Mouse (Mus musculus): ENCODE results near the gene Ifi203. TPM values are rescaled to one million over a fixed set of nuclear protein-coding genes. Genes with fewer than 3 reads are reported as not detected.
"Not testable (repeated sequence)": the region's sequence is repeated elsewhere in the genome, so short reads cannot be mapped to it uniquely, and the experiment has no call there.

Ifi203 gene
- total RNA-seq (2015; ENCODE audit: low replicate concordance) (23.4 and 29.9 TPM in 2 replicates), total RNA-seq (2017; ENCODE audit: low replicate concordance) (6.6 and 13.8 TPM in 2 replicates)

DNA sequence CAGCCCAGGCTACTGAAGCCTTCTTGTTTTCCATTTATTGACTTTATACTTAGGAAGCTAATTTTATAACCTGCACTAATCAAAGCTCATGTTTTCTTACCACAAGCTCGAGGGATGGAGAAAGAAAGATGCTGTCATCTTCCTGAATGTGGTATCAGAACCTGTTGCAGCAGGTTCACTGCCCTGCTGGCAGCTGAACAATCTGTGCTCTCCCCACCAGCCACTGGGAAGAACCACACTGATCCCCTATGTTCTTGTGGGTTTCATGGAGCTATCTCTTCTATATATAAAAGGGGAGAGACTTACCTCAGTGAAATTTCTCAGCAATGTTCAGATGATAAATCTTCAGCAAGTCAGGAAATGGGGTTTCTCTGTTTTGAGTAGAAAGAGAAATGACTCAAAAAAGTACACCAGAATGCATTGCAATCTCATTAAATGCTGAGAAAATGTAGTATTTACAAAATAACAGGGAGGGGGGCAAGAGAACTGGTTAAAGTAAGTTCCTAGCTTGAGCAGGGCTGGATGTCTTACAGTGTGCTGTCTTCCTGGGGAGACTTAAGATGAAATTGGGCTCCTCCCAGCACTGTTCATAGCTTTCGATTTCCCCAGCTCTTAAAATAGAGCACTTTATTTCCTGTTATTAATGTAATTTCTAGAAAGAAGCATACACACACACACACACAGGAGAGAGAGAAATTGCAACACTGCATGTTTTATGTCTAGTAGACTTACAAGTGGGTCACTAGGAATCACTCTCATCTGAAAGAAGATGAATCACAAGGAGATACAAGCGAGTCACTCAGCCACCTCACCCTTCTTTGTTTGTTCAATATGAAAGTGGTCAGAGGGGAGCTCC, at the start of gene Ifi203, which contains the start of gene Mndal:
Ifi203 (minus strand) TSS at position 749 of the 856 bp plus-strand sequence.
Mndal (minus strand) TSS at position 568 of the 856 bp plus-strand sequence.
- ATAC-seq (replicated peaks; ENCODE audit: low FRiP score, poor library complexity, severe bottlenecking): not testable (repeated sequence)

DNA sequence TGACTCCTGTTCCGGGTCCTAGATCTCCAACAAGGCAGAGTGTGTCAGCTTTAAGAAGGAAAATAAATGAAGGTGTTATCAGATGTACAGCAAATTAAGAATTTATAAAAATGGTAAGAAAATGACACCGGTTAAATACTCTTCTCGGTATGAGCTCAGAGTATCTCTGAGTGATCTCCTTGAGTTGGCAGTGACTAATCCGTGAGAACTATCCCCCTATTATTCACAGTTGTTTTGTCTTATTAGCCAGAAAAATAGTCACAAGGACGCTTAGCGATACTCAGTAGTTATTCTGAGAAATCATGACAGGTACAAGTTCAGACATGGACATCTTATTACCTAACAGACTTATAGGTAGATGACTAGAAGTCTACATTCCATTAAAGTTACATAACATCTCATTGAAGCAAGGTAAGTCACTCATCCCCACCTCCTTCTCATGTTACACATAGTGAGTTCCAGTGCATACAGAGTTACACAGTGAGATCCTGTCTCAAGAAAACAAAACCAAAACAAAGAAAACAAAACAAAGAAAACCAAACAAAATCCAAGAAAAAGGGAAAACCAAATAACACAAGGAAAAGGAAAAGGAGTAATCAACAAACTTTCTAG, 40.3 kb upstream of the Ifi203 start, which contains the start of gene Ifi202b:
Ifi202b (minus strand) TSS at position 51 of the 612 bp plus-strand sequence.
- not testable (repeated sequence) for ATAC-seq (replicated peaks; ENCODE audit: low FRiP score, poor library complexity, severe bottlenecking)

DNA sequence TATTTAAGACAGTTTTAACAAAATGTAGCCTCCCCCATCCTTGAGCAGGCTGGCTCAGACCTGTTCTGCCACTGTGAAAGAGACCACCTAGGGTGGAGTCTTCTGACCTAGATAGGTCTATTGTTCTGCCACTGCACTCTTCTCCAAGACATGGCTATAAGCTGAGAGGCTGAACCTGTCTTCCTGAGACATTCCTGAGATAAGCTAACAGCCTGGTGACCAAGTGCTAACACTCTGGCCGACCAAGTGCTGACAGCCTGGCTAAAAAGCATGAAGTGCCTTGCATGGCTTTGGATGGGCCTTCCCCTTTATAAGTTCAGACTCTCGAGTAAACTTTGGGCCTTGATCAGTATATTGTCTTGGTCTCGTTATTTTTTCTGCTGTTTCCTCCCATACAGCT, 38.6 kb upstream of the Ifi203 start:
- ATAC-seq (replicated peaks; ENCODE audit: low FRiP score, poor library complexity, severe bottlenecking): not testable (repeated sequence)

DNA sequence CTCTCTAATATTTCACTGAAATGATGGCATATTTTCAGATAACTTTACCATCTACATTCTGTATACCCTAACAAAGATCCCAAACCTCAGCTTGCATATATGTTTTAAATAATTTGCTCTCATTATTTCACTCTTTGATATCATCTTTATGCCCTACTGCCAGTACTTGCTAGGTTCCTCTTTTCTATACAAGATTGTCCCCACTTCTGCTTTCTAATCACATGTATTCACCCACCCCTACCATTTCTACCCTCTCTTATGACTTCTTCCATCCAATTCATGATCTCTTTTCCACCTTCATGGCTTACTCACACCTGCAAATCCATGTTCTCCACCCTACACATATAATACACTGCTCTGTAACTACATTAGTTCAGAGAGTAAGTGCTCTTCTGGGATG, 35.1 kb upstream of the Ifi203 start:
- ATAC-seq (replicated peaks; ENCODE audit: low FRiP score, poor library complexity, severe bottlenecking): no peak

DNA sequence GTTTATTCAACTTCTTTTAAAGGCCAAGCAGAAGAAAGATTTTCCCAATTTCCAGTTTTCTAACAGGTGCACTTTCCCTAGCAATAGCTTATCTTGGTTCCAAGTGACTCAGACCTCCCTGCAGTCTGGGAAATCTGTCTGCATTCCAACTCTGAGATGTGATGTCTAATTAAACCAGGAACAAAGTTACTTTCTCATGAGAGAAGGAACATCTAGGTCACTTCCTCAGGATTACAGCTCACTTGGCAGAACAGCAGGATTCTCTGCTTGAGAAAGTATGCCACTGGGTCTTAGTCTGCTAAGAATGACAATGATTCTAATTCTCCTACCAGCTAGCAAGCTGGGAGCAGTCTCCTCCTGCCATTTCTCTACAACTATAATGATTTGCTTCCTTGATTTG, 30.6 kb upstream of the Ifi203 start:
- no peak for ATAC-seq (replicated peaks; ENCODE audit: low FRiP score, poor library complexity, severe bottlenecking)

DNA sequence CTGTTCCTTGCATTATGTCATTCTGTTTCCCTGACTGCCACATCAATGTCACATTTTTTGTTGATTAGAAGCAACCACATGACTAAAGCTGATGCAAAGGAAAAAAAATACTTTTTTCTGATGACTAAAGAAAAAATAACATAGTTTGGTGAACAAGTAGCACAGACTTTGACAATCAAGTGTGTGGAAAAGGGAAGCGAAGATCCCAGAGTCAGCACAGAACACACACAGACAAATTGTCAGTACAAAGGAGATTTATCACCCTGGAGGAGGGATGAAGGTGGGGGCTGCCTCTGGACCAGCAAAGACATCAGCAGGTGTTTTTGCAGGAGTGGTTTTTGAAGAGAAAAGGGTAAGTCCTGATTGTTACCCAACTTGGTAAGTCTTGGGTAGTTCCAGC, 19.0 kb upstream of the Ifi203 start:
- ATAC-seq (replicated peaks; ENCODE audit: low FRiP score, poor library complexity, severe bottlenecking): not testable (repeated sequence)

DNA sequence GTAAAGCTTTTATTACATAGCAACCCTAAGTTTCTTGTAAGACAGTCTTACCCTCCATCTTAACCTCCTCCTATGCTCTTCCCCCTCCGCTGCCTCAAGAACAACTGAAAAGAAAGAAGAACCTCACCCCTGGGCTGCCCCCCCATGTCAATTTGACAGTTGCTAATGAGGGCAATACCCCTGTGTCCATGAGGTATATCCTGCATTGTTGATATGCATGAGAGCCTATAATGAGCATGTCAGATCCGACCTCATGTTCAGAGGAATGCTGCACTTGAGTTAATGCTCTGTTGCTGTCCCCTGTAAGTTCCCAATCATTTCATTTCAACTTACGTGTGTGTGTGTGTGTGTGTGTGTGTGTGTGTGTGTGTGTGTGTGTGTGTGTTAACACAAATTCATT, 17.5 kb upstream of the Ifi203 start:
- ATAC-seq (replicated peaks; ENCODE audit: low FRiP score, poor library complexity, severe bottlenecking): not testable (repeated sequence)

DNA sequence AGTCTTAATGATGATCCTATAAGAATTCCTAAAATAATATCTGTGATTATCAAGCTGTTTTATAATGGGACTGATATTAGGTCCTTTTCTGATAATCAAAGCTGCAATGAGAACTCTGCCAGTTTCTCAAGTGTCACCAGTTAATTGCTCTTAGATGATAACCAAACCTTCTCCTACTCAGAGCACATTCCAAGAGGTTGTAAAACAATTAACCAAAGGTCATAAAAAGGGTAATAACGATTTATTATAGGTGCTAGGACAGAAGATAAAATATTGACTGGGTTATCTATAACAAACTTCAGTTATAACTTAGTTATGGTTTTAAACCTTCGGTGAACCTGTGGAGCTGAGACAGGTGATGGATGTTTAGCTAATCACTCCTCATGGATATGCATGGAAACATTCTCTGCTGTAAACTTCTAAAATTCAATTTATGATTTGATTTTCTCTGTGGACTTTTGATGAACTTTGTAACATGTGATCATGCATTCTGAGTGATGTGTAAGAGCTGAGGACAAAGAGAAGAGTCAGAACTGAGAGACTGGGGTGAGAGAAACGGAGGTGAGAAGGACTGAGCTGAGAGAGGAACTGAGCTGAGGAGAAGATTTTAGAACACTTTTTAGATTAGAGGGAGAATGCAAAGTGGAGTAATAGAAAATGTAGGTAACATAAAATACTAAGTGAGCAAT, 13.5 kb upstream of the Ifi203 start:
- ATAC-seq (replicated peaks; ENCODE audit: low FRiP score, poor library complexity, severe bottlenecking): not testable (repeated sequence)

DNA sequence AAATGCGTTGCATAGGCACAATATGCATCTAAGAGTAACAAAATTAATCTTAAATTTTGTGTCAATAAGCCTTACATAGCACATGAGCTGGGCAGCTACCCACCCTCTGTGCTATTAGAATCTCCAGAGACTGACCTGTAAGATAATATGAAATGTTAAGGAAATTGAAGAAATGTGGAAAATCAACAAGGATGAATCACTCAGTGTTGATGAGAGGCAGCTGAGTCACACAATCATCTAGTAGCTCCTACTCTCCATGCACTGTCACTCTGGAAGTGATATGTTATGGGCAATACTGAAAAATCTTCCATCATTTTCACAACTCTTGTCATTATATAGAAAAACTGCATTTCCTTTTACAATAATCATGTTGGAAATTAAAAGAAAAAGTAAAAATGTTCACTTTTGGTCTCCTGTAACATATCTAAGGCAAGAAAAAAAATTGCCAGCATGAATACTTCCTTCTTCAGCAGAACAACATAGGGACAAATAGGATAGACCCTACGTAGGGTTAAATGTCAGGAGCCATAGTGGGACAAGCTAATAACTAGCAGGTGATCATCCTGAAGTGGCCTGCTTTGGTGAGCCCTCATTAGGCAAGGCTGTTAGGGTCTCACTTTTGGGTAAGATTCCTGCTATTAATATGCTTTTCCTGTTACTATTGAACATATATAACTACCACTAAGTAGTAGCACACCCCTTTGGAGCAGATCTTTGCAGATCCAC, 12.8 kb upstream of the Ifi203 start:
- no peak for ATAC-seq (replicated peaks; ENCODE audit: low FRiP score, poor library complexity, severe bottlenecking)

DNA sequence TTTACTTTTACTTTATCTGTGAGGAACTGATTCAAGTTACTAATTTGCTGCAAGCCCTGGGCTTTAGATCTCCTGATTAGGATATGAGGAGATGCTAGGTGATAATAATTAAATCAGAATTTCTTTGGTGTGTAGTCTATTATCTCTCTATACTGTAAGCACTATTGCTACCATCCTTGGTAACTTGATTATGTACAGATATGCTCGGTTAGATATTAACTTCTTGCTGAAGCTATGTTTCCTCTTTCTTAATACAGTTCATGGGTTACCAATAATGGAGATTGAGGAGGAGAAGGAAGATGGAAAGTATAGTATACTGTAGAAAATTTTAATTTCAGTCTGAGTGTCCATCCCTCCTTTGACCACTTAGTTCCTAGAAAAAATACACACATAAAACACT, 11.1 kb upstream of the Ifi203 start:
- no peak for ATAC-seq (replicated peaks; ENCODE audit: low FRiP score, poor library complexity, severe bottlenecking)

DNA sequence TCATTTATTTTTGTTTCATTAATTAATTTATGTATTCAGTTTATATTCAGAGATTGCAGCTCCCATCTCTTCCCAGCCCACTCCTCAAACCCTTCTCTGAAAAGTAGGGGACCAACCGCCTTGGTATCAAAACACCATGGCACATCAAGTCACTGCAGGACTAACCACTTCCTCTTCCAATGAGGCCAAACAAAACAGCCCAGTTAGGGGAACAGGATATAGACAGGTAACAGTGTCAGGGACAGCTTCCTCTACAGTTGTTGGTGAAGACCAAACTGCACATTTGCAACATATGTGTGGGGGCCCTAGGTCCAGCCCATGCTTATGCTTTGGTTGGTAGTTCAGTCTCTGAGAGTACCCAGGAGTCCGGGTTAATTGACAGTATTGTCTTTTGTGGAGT, 6.6 kb upstream of the Ifi203 start:
- ATAC-seq (replicated peaks; ENCODE audit: low FRiP score, poor library complexity, severe bottlenecking): not testable (repeated sequence)

DNA sequence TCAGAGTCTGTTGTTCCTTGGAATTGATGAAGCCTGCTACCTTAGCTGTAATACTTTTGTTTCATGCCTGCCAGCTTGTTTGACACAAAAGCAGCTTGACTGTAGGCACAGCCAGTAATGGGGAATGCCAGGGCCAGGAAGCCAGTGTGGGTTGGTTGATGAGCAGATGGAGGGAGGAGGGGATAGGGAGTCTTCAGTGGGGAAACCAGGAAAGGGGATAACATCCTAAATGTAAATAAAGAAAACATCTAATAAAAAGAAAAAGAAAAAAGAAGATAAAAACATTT, 251 bp upstream of the Ifi203 start:
- ATAC-seq (replicated peaks; ENCODE audit: low FRiP score, poor library complexity, severe bottlenecking): not testable (repeated sequence)

DNA sequence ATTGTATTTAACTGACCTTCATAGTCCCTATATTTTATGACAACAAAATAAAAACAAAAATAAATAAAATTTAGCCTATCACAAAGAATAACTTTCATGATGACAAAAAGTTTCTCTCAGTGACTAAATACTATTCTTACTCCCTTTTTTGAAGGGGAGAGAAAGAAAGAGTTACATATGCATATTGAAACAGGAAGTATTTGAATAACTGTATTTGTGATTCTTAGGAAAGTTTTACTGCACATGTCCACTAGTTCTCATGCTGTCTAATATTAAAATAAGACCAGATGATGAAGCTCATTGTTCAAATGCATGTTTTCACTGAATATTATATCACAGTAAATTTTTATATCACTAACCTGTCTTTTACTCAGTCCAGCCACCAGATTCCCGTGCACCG, 950 bp downstream of the Ifi203 start:
- not testable (repeated sequence) for ATAC-seq (replicated peaks; ENCODE audit: low FRiP score, poor library complexity, severe bottlenecking)

DNA sequence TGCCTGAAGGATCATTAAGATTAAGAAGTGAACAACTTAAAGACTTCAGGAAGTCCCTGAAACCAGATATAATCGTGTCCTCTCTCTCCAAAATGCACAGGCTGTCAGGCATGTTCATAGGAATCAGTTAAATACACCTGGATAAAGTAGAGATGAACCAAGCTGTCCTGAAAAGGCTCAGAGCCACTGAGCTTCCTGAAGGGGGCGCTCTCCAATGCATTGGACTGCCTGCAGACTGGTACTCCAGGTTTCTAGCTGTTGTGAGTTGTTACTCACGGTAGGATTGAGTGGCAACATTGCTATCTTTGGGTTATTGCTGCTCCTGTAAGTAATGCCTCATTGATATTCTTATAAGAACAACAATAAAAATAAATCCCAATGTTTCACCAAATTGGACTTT, 23.2 kb downstream of the Ifi203 start:
- ATAC-seq (replicated peaks; ENCODE audit: low FRiP score, poor library complexity, severe bottlenecking): 0 out of 2 replicates have a peak, but pooled peaks have one; percentile 46

DNA sequence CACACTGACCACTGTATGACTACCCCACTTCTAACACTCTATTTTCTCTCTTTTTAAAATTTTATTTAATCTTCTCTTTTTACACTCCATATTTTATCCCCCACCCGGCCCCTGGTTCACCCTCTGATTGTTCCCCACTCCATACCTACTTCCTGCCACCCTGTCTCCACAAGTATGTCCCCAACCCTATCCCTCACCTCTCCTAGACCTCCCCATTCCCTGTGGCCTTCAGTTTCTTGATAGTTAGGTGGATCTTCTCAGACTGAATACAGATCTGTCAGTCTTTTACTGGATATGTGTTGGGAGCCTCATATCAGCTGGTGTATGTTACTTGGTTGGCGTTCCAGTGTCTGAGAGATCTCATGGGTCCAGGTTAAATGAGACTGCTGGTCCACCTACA, 27.9 kb downstream of the Ifi203 start:
- ATAC-seq (replicated peaks; ENCODE audit: low FRiP score, poor library complexity, severe bottlenecking): no peak

DNA sequence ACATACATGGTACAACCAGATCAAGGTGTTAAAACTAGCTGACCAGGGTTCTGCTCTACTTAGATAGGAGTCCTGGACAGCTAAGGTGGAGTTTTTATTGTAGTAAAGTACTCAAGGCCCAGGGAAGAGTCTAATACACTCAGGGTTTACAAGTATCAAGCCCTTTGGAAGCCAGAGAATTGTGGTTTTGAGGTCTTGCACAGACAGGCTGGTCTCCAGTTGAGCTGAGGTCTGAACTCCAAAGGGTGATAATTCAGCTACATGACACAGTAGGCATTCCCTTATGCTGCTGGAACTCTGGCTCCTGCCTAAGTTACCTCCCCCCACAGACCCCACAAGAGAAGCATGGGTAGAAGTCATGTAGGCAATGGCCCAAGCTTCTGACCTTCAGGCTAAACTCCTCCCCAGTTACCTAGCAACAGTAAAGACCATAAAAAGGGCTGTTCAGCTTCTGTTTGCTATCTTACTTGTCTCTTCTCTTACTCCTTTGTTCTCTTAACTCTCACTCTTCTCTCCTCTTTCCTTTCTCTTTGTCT, 29.1 kb downstream of the Ifi203 start:
- not testable (repeated sequence) for ATAC-seq (replicated peaks; ENCODE audit: low FRiP score, poor library complexity, severe bottlenecking)

DNA sequence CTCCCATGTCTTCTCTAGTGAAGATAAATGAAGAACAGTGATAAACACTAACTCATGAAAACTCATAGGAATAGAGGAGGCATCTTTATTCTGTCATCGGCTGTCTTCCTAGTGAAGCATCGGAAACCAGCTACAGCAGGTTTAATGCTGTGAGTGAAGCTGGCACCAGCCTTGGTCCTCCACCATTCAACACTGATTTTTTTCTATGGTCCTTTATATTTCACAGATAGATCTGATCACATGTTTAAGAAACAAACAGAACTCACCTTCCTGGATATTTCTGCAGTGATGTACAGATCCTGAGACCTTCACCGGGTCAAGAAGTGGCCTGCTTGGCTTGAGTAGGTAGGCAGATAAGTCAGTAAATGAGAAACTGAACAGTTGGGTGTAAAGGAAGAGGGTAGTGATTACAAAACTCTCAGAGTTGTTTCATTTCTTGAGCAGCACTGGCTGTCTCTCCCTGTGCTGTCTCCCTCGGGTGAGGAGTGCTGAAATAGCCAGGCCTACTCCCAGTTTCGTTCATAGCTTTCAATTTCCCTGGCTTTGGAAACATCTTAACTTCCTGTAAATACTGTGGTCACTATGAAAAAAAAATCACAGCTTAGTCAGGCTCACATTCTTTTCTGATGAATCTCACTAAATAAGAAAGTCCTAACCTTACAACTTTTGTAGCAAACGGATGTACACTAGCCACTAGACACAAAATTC, 29.8 kb downstream of the Ifi203 start, which contains the start of gene Ifi211:
Ifi211 (minus strand) TSS at position 499 of the 708 bp plus-strand sequence.
- ATAC-seq (replicated peaks; ENCODE audit: low FRiP score, poor library complexity, severe bottlenecking): not testable (repeated sequence)

DNA sequence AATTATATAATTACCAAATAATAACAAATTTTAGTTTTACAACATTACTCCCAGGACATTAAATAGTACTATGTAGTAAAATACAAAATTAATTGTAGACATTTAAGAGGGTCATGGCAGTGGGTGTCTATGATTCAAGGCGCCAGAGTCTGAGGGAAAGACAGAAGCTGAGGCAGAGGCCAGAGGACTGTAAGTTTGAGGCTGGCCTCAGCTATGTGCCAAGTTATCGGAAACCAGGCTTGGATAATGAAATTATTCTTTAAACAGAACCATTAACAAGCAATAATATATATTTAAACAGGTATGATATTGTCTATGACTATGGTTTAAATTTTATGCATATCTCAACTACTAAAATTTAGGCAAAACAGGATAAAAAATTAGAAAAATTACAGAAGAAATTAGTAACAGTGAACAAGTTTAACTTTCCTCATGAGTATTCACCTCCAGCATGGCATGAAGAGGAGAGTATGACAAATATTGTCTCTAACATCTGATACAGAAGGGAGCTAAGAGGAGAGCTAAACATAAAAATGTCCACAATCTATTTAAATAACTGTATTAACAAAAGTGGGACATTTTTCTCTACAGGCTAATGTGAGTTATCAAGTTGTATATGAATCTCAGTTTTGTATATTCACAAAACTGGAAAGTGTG, 30.5 kb downstream of the Ifi203 start:
- ATAC-seq (replicated peaks; ENCODE audit: low FRiP score, poor library complexity, severe bottlenecking): no peak
